Mouse (Mus musculus) cortical plate, adult 2 months (tissue): ENCODE results near the gene Sf3a1.

ENCODE experiments used
- CTCF ChIP-seq: fragments of 200-500 bp; IDR thresholded peaks from 2 replicates; pipeline ENCODE4 v1.5.1; 2011; ENCODE audit warnings: mild to moderate bottlenecking, control low read depth, low read length; ENCODE audit not compliant: insufficient read depth; ENCODE audit errors: extremely low read depth
- POLR2A ChIP-seq: fragments of 200-500 bp; IDR thresholded peaks from 2 replicates; pipeline ENCODE4 v1.6.1; 2011; ENCODE audit warnings: mild to moderate bottlenecking, low read length, control low read depth; ENCODE audit not compliant: insufficient read depth; ENCODE audit errors: extremely low read depth

DNA sequence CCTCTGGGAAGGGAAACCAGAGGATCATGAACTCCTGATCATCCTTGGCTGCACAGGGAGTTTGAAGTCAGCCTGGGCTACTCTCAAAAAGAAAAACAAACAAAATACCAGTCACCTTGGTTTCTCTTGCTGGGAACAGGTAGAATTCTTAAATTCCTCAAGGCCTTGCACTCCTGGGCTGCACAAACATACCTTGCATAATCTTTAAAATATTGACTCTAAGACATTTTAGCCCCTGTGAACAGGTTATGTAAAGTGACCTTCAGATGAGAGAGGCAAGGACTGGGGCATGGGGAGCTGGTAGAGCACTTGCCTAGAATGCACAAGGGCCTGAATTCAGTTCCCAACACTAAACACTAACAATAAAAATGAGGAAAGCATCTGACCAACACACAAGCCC, 18.6 kb upstream of the Sf3a1 start:
- TF ChIP-seq CTCF (no peak), POLR2A (no peak)
